9 mouse cellular contexts compared by ENCODE assay signal in the genomic region with DNA sequence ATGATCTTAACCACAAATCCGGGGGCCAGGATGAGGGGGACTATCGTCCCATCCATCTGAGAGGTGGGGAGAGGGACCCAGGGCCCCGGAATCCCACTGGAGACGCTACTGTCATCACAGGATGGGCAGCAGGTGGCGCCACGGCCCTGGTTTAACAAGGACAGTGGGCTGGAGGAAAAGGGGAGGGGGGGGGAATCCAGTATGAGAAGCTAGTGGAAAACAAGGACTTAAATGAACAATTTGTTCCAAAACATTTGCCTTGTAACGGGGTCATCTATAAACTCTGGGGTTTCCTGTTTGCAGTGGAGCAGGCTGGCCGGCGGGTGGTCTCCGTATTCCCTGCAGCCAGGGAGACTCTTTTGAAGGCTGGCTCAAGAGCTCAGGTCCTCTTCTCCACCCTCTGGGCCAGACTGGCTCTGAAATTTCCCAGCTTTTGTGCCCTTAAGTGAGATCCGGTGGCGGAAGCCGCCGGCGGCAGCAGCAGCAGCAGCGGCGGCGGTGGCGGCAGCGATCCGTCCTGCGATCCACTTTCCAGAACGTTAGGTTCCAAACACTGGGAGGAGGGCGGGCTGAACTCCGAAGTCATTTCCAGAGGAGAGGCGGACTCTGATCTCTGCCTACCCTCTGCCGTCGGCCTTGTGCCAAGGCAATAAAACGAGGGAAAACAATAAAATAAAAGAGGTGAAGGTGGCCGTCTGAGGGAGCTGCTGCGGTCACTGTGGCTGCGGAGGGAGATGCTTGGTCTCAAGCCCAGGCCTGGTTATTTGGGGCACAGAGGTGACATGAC.
DNase-seq lines count a peak whose midpoint lies in the region; ATAC-seq and TF ChIP-seq lines count a peak whose summit lies in the region.
"Had no signal": no experiment of that assay in that cellular context is flagged by ENCODE, and none has a peak within 500 bp of the region (broad histone marks: within the 10 kb centered on the region; RNA-seq: fewer than 3 reads in every experiment).

No protein-coding gene starts in this region.

- WGBS in lung, embryonic 14.5 days, result under 1% methylated on average over 32 of the region's 32 CpGs
- 2% methylated on average over 32 of the region's 32 CpGs for WGBS in olfactory bulb, adult 2 months

- H3K4me3 ChIP-seq in lung, embryonic 14.5 days (ENCODE audit: low read depth, low read length), result peak overlapping the region; percentile 39
- peak overlapping the region; percentile 46 for H3K4me3 ChIP-seq in olfactory bulb, adult 2 months (ENCODE audit: insufficient read depth, low read depth, low read length)
- H3K4me3 ChIP-seq: erythroblast, embryonic 14.5 days had no signal

- H3K4me1 ChIP-seq in lung, embryonic 14.5 days (ENCODE audit: insufficient read depth), result peaks cover 2% of the 10 kb centered on the region; the same call in 1 of the 2 replicates
- H3K4me1 ChIP-seq in olfactory bulb, adult 2 months (ENCODE audit: control insufficient read depth, insufficient read depth, low read length), result peaks cover 16% of the 10 kb centered on the region

- peak; percentile 50 to 61 for ATAC-seq in hematopoietic stem cell, adult 5-6 weeks (replicated peaks in 1 of 2; ENCODE audit: insufficient read depth in 1 of 2, low FRiP score in 2 of 2, low TSS enrichment in 1 of 2, low read depth in 1 of 2, poor library complexity in 2 of 2, severe bottlenecking in 2 of 2)
- peak; percentile 33; the same call in 1 of the 2 replicates for ATAC-seq in lung, embryonic 14.5 days (ENCODE audit: insufficient read depth)

- H3K9me3 ChIP-seq in lung, embryonic 14.5 days (ENCODE audit: low read depth, low read length), result no peaks in the 10 kb centered on the region

- no peak for TF ChIP-seq POLR2A in olfactory bulb, adult 2 months (IDR thresholded peaks at IDR 0.05; ENCODE audit: insufficient read depth, low read depth, low read length)

- H3K4me2 ChIP-seq in lung, embryonic 14.5 days, result peak overlapping the region; percentile 85

- no peaks in the 10 kb centered on the region for H3K27me3 ChIP-seq in lung, embryonic 14.5 days (ENCODE audit: insufficient read depth, low read length)

- peak; percentile 89 for TF ChIP-seq CTCF in lung, embryonic 14.5 days (IDR thresholded peaks at IDR 0.05; ENCODE audit: low read depth)
- peak; percentile 97 for TF ChIP-seq CTCF in olfactory bulb, adult 2 months (IDR thresholded peaks at IDR 0.05; ENCODE audit: insufficient read depth, low read depth, low read length)

- no peaks in the 10 kb centered on the region for H3K36me3 ChIP-seq in lung, embryonic 14.5 days (ENCODE audit: insufficient read depth)

- peak overlapping the region; percentile 59 for H3K9ac ChIP-seq in lung, embryonic 14.5 days

- H3K27ac ChIP-seq in lung, embryonic 14.5 days (ENCODE audit: low read depth), result peak overlapping the region; percentile 81
- 0 out of 2 replicates have a peak overlapping the region, but pooled peaks have one; percentile 9 for H3K27ac ChIP-seq in olfactory bulb, adult 2 months (ENCODE audit: insufficient read depth, low read depth, low read length)

- DNase-seq in CD8-positive naive resting alpha-beta T cell, adult 2 months (ENCODE audit: low read depth in 2 of 2, low spot score in 2 of 2), result peak; percentile 14 to 21
- peak; percentile 62 for DNase-seq in cerebellum, adult 11-12 months
- DNase-seq in forelimb bud, embryonic 11.5 days (ENCODE audit: low read depth, low spot score), result peak; percentile 67
- peak; percentile 62 to 81 for DNase-seq in layer of hippocampus, adult 8-10 months (ENCODE audit: low spot score in 2 of 2)
- peak; percentile 92 for DNase-seq in lung, embryonic 14.5 days
- DNase-seq in thymus, postnatal 14 days, result peak; percentile 85

Comparison
In these comparisons a context has a peak if more than half of its experiments do, and no peak if none do; other contexts are left out.
1. Peak in every context shown above with its lines: DNase-seq, ATAC-seq, H3K4me3 ChIP-seq and H3K27ac ChIP-seq.
2. DNase-seq: peak in every context shown above with its lines; median percentile 92 in lung, embryonic 14.5 days; 85 in thymus, postnatal 14 days; 72 in layer of hippocampus, adult 8-10 months; 67 in forelimb bud, embryonic 11.5 days; 62 in cerebellum, adult 11-12 months; 18 in CD8-positive naive resting alpha-beta T cell, adult 2 months.